Mouse (Mus musculus) thymus, adult 18-20 months (tissue): ENCODE measurements around the gene Kcnk10.
"Not testable (repeated sequence)": the region's sequence is repeated elsewhere in the genome, so short reads cannot be mapped to it uniquely, and the experiment has no call there.

Source experiments
- DNase-seq, 2 experiments: peaks; one replicate each; pipeline ENCODE4 v3.0.0; 2022; ENCODE audit warnings: mixed read lengths in 2 of 2

Kcnk10 gene

DNA sequence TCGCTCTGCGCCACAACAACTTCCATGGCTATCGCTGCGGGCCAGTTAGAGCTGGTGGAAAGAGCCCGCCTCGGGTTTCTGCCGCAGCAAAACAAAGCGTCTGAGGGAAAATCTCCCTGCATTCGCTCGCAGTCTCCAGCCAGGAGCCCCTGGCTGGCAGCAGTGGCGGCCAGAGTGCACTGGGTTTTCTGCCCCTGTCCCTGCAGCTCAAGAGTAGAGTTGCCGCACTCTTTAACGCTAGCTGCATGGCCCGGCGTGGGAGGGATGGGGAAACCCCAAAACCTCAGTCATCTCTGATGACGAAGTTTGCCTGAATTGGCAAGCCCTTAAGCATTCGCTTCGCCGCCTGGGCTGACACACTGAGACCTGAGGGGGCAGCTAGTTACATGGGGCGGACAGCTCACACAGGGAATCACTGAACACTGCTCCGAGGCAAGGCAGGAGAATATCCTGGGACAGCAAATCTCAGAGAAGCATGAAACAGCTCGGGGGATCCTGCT is at the start of gene Kcnk10:
TSS of gene Kcnk10 (minus strand) at position 450 of the 500 bp plus-strand sequence.
- peak in 1 of 2 experiments; percentile 14 for DNase-seq

DNA sequence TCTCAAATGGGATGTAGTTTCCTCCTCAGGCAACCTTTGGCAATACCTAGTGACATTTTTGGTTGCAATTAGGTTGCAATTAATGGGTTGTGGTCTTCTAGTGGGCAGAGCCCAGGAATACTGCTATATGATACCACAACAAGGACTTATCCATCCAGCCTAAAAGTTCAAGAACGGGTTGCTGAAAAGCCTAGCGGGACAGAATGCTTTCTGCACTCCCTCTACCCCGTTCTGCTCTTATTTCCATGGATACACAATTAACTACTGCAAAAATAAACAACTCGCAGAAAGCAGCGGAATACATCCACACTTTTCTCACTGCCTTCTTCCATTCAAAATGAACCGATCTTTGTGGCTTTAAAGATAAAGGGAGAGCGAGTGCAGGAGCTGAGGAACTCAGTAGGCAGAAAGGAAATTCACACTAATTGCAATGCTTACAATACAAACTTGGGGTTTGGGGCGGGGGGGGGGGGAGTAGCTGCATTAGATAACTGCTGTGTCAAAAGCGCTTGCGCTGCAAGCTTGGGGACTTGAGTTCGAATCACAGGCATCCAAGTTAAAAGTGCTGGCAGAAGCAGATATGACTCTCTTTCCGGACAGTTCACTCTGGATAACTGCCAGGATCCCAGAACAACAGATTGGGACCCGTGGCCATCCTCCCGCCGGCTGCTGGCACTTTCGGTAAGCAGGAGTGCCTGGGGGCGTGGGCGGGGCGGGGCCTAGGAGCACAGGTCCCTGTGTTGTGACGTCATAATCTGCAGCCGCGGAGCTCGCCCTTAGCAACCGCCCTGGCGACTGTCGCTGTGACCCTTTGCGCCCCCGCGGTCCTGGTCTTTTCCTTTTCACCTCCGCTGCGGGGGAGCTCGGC is 49.5 kb upstream of the Kcnk10 start, which contains the start of gene Spata7:
TSS of gene Spata7 (plus strand) at position 766 of the 868 bp plus-strand sequence.
- peak; percentile 68 to 71 for DNase-seq

DNA sequence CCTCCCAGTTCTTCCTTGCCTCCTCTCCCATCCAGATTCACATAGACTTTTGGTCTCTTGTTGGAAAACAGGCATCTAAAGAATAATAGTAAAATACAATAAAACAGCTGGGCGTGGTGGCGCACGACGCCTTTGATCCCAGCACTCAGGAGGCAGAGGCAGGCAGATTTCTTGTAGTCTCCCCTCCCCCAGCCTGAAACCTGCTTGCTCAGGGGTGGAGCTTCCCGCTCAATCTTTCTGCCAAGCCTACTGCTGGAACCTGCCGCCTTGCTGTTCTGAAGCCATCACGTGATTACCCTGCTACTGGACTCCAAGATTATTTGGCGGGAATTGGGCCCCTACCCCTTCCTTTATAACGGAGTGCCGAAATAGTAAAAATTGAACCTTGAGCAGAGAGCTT is 45.2 kb upstream of the Kcnk10 start:
- not testable (repeated sequence) for DNase-seq

DNA sequence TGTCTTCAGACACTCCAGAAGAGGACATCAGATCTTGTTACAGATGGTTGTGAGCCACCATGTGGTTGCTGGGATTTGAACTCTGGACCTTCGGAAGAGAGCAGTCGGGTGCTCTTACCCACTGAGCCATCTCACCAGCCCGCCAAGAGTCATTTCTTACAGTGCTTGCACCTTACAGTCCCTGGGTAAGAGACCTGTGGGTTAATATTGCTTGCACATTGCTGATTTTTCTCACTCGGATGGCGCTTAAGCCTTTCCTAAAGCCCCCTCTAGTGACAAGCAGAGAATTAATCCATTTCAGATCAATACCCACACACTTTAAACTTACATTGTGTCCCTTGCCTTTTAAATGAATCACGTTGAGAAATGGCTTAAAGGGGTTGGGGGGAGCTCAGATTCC is 42.8 kb upstream of the Kcnk10 start:
- not testable (repeated sequence) for DNase-seq

DNA sequence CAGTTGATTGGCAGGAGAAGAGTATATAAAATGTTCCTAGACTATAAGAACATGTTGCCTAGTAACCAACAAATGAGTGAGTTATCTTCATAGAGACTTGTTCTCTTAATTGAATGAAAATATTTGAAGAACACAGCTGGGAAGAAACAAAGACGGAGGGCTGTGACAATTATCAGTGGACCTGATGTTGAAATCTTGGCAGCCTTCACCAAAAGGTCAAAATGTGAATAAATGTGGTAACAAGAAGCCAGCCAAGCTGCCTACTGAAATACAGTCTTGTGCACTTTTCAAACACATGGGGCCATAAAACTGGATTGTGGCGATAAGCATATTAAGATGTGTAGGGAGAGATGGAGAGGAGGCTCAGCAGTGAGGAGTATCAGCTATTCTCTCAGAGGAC is 41.4 kb upstream of the Kcnk10 start:
- no peak for DNase-seq

DNA sequence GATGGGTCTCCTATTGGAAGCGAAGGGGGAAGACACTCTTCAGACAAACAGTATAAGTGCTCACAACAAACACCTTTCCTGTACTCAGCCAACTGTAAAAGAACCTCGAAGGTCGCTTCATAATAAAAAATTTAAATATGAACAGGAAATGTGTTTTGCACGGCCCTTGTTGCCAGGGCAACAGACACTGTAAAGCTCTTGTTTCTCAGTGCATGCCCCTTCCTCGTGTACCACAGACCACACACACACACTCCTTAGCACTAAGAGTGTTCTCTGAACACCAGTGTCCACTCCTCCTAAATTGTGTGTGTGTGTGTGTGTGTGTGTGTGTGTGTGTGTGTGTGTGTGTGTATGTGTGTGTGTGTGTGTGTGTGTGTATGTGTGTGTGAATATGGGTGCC is 37.6 kb upstream of the Kcnk10 start:
- no peak for DNase-seq

DNA sequence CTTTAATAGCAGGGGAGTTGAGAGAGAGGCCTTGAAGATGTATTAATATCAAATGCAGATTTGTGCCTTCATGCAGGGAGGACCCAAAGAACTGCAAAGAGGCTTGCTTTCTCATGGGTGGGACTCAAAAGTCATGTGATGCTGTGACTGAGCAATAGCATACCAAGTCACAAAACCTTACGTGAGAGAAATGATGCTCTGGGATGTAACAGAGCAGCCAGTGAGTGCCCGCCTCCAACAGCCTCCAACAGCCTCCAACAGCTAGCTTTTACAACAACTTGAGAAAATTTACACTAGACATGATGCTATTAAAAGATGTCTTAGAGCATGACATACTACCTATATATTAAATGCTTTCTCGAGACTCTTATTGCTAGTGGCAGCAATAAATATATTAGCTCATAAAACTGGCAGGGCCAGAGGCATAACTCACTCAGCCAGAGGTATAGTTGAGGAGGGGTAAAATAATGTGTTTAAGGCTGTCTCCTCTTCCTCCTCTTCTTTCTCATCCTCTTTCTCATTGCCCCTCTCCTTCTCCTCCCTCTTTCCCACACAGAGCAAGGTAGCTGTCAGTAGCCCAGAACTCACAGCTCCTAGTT is 36.9 kb upstream of the Kcnk10 start:
- no peak for DNase-seq

DNA sequence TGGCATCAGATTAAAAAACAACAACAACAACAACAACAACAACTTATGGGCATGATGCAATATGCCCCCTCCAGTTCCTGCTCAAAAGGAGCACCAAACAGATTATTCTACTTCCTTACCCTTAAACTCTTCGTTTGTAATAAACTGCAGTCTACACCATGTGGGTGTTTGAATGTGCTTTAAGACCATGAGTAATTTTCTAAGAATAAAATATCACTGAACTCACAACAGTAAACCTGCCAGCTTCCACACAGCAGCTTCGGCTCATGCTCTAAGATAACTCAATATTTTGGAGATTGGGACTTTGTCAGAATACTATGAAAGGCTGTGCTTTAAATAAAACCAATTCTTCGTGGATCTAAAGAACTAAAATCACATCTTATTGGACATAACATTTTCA is 32.2 kb upstream of the Kcnk10 start:
- no peak for DNase-seq

DNA sequence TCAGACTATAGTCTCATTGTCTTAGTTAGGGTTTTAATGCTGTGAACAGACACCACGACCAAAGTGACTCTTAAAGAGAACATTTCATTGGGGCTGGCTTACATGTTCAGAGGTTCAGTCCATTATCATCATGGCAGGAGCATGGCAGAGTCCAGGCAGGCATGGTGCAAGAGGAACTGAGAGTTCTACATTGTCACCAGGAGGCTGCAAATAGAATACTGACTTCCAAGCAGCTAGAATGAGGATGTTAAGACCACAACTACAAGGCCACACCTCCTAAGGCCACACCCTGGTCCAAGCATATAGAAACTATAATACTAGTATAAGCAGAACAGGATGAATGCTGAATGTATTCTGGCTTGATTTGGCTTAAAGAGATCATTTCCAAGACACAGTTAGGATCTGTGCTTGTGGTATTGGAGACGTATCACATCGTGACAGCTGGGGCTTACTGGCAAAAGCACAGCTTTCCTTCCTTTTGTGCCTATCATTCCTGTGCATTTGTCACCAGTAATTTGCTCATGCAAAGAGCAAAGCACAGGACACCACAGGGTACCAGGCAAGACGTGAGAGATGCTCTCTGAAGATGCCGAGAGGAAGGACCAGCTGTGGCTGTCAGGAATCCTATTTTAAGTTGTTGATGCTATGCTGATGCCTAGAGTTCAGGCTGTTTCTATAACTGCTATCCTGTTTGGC is 28.6 kb upstream of the Kcnk10 start:
- DNase-seq = no peak

DNA sequence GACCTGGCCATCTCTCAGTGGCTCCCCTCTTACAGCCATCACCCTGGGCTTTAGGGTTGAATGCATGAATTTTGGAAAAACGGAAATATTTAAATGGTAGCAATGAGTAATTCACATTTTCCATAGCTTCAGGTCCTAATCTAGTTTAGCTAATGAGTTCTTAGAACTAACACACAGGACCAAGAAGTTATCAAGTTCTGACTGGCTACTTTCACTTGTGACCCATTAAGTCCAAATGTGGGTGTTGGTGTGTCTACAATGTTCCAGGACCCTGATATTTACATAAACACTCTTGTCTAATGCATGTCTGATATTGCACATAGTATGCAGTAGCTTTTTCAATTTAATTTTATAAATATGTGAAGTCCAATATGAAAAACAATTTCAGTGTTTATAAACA is 27.2 kb upstream of the Kcnk10 start:
- no peak for DNase-seq

DNA sequence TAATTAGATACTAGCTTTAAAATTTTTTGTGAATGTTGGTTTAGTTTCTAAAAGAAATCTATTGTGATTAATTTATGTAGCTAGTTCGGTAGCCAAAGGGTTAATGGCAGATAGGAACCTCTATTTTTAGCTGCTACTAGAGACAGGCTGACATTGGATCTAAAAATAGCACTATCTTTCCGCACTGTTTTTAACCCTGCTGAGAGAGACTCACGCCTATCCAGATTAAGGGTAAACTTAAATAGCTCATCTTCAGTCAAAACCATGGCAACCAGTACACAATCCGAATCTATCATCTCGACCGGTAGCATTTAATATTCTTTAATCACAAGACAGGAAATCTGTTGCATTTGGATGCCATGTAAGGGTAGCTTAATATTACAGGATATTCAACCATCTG is 24.0 kb upstream of the Kcnk10 start:
- DNase-seq = no peak

DNA sequence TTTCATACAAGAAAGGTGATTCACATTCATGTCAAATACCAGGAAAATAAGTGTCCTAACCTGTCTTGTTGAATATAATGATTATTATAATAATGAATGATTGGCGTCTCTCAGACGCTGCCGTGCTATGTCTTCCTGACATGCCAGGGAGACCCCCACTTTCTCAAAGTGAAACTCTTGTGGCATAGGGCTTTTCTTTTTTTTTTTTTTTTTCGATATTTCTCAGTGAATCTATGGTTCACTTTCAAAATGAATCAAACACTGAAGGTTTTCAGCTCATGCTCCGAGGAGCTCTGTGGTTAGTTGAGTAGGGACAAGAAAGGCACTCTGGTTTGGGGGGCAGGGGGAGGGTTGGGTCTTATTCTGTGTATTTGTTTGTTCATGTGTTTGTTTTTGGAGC is 22.8 kb upstream of the Kcnk10 start:
- DNase-seq = no peak

DNA sequence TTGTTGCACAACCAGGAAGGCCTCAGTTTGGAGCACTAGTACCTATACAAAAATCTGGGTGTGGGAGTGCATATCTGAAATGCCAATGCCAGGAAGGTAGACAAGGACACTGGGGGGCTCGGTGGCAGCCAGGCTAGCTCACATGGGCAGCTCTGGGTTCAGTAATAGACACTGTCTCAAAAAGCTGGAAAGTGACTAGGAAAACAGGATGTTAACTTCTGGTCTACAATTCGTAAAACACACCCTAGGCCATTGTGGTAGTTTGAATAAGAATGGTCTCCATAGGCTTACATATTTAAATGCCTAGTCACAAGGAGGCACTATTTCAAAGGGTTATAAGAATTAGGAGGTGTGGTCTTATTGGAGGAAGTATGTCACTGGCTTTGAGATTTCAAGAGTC is 12.9 kb upstream of the Kcnk10 start:
- DNase-seq = no peak

DNA sequence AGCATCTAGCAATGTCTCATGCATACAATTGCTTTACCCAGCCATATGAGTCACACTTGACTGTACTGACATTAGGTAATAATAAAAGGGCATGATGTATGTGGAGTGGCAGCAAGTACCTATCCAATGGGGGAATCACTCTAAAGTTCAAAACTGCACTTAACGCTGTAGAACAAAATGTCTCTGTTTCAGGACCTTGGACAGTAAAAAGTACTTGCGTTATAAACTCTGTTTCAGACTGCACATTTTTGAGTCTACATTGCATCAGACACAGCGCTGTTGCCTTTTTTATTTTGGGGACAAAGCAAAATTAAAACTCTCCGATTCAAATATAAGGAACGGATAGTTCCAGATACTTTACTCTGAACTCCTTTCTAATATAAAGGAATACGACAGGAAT is 10.5 kb upstream of the Kcnk10 start:
- DNase-seq = no peak

DNA sequence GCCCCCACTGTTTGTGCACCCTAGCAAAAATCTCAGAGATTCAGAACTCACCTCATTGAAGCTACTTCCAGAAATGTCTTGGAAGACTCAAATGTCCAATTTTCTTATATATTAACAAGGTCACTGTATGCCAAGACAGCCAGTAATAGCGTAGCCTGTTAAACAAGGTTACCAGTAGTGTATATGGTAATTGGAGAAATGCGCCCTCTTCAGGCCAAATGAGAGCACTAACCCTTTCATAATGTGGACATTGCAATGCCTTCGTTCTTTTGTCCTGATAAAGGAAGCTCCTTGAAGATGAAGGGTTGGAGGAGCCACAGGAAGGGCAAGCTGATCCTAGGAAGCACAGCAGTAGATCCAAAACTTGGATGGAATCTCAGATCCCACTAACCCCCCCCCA is 7.2 kb upstream of the Kcnk10 start:
- DNase-seq = no peak

DNA sequence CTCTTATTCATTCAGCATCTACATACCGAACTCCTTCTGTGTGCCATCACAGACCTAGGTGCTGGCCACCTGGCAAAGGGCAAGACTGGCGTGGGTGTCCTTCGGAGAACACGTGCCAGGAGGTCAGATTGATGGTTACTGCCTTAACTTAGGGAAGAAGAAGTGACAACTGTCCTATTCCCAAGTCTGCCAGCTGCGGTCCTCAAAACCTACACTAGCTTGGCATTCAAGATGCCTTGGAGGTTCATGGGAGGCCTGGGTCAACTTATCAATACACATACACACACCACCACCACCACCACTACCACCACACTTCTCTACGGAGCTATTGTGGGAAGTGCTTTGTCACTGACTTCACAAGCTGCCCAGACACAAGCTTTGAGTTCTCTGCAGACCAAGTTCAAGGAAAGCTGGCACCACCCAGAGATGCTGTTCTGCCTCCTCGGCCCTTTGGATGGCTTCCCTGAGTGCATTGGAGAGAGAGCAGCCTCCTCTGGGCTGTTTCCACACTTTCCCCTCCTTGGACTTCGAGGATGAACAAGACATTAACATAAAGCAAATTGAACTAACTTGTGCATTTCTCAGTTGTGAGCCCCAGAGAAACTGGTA is 2.1 kb downstream of the Kcnk10 start:
- DNase-seq = no peak

DNA sequence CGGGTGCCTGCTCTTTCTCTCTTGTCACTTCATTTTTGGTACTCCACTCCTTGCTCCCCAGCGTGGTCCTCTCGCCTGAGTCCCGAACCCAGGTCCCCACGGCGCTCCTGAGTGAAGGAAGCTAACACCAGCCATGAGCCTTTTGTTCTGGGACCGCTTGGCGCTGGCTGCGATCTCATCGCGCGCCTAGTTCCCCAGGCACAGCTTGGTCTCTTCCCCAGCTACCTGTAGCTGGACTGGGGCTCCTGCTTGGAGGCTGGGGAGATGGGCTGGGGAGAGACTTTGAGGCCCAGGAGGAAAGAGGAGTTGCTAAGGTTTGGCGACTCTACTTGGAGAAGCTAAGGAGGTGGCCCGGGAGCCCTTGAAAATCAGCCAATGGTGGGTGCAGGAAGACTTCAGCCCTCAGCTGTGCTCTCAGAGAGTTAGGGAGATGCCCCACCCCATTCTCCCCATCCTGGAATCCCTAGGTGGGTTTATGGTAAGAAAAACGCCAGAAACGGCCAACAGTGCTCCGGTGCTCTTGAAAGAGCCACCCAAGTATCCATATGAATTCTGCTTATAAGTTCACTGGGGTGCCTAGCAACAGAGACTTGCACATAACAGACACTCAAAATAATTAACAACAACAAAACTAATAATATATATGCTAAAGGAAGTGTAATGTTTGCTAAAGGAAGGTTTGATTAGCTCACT is 2.8 kb downstream of the Kcnk10 start:
- DNase-seq = no peak

DNA sequence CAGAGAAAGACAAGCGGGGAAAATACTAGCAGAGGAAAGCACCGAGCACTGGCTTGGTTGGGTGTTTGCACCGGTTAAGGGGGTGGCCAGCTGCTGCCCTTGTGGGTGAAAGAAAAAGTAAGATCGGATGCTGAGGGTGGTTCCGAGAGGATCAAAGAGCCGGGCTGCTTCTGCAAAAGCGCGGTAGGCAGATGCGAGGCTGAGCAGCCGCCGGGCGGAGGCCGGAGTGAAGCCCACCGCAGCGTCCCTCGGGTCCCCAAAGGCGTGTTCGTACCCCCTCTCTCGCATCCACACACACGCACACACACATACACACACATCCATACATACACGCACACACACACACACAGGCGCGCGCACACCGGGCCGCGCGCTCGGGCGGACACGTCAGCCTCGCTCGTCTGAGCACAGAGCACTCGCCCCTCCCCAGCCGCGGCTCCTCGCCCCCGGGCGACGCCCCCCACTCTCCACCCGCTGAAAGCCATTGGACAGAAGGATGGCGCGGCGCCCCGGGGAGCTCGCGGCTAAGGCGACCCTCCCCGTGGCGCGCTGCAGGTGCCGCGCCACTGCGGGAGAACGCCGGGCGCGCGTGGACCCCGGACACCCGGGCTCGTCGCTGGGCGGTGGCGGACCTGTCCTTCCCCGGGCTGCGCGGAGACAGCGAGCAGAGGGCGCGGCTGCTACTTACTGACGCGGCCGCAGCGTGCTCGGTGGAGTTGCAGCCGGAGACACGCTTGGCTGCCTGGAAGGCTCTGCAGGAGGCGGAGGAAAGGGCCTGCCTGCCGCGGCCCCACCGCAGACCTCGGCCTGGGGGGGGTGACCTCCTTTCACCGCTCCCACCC is 3.5 kb downstream of the Kcnk10 start:
- DNase-seq = no peak

DNA sequence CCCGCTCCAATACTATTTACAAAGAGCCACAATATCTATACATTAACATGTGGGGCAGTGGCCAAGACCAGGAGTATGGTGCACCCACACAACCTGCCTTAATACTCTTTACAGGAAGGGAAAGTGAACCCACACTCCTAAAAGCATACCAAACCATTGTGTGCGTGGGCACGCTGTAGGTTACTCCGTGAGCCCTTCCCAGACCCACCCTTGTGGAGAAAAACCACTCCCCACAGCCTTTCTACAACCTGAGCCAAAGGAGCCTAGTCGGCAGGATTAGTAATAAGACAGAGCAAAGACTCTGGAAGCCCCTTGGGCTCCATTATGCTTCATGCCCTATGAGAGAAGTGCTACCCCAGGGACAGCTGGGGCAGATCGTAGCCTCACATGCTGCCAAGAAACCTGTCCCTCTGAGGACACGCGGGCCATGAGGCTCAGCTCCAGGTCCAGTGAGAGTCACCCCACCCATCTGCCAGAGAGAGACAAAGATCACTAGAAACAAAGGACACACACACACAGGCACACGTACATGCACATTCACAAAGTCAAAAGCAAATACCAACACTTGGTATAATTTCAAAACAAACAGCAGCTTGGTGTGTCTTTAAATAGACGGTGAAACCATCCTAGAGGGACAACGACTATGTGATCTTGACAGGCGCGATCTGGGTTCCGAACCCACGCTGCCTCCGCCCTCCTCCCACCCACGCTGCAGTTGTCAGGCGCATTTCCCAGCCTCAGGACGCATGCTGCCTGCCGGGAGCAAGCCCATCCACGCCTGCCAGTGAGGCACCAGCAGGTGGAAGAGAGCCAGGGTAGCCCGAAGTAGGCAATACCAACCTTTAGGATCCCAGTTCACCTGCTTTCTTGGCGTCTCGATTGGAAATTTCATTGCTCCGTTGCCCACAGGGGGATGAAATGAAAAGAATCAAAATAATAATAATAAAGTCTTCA is 4.5 kb downstream of the Kcnk10 start:
- no peak for DNase-seq
